ENCODE assay signal across 8 mouse cellular contexts in genomic region chr1:86154133-86154823, GRCm38 (mm10). TPM values are rescaled to one million over a fixed set of nuclear protein-coding genes. Genes with fewer than 3 reads are reported as not detected.
A peak's percentile ranks its signal among the peaks of the same experiment; 100 is the strongest.
DNase-seq lines count a peak whose midpoint lies in the region; ATAC-seq and TF ChIP-seq lines count a peak whose summit lies in the region.

TSS of gene Armc9 (plus strand) at chr1:86154780.

- TF ChIP-seq CTCF in E14TG2a.4 (conservative IDR thresholded peaks at IDR 0.05; ENCODE audit: low read length), result no peak
- no peak for TF ChIP-seq CTCF in liver, postnatal 0 days (IDR thresholded peaks at IDR 0.05; ENCODE audit: low read depth)

- peaks cover 25% of the 10 kb centered on the region for H3K36me3 ChIP-seq in E14TG2a.4 (ENCODE audit: insufficient read depth, low read length)
- no peaks in the 10 kb centered on the region for H3K36me3 ChIP-seq in forebrain, embryonic 13.5 days (ENCODE audit: poor library complexity, severe bottlenecking)
- no peaks in the 10 kb centered on the region for H3K36me3 ChIP-seq in liver, postnatal 0 days (replicated peaks; ENCODE audit: insufficient read depth, low read length)
- no peaks in the 10 kb centered on the region for H3K36me3 ChIP-seq in neural tube, embryonic 14.5 days (ENCODE audit: control insufficient read depth, insufficient read depth, low read length)

- ATAC-seq in forebrain, embryonic 13.5 days, result peak; percentile 100
- peak; percentile 100 for ATAC-seq in liver, postnatal 0 days
- peak; percentile 100 for ATAC-seq in neural tube, embryonic 14.5 days (ENCODE audit: low read depth)

- peak within 1 kb of the TSS; percentile 78 for H3K4me2 ChIP-seq in forebrain, embryonic 13.5 days
- H3K4me2 ChIP-seq in liver, postnatal 0 days (ENCODE audit: low read depth, low read length), result peak within 1 kb of the TSS; percentile 98
- peak within 1 kb of the TSS; percentile 60 for H3K4me2 ChIP-seq in neural tube, embryonic 14.5 days (ENCODE audit: low read depth, low read length)

- peak within 1 kb of the TSS; percentile 86 for H3K9ac ChIP-seq in forebrain, embryonic 13.5 days
- H3K9ac ChIP-seq in liver, postnatal 0 days (replicated peaks), result peak within 1 kb of the TSS; percentile 70
- H3K9ac ChIP-seq in neural tube, embryonic 14.5 days (replicated peaks; ENCODE audit: low read depth, low read length), result peak within 1 kb of the TSS; percentile 59

- intact Hi-C loops in heart, postnatal 10 days (cut with DNase I), result no loop called here

- no peak for TF ChIP-seq EP300 in liver, postnatal 0 days (IDR thresholded peaks at IDR 0.05; ENCODE audit: low read depth)

- WGBS in forebrain, embryonic 13.5 days, result 4% methylated on average over 40 of the region's 40 CpGs
- WGBS in large intestine, adult 2 months, result 2% methylated on average over 40 of the region's 40 CpGs
- 4% methylated on average over 40 of the region's 40 CpGs for WGBS in liver, postnatal 0 days (ENCODE audit: insufficient replicate concordance)
- WGBS in neural tube, embryonic 14.5 days, result 5% methylated on average over 40 of the region's 40 CpGs

- H3K27me3 ChIP-seq in E14TG2a.4 (ENCODE audit: insufficient read depth, low read length), result no peaks in the 10 kb centered on the region
- H3K27me3 ChIP-seq in forebrain, embryonic 13.5 days, result no peaks in the 10 kb centered on the region
- no peaks in the 10 kb centered on the region for H3K27me3 ChIP-seq in liver, postnatal 0 days (ENCODE audit: insufficient read depth, low read length)
- H3K27me3 ChIP-seq in neural tube, embryonic 14.5 days (ENCODE audit: control insufficient read depth, insufficient read depth, low read length), result no peaks in the 10 kb centered on the region

- peak; percentile 94 for DNase-seq in c-Kit-positive CD71-positive TER-119-positive erythroid progenitor cells, embryonic 14.5 days (ENCODE audit: low spot score)
- peak; percentile 96 to 97 for DNase-seq in heart, postnatal 10 days
- peak; percentile 87 for DNase-seq in large intestine, adult 2 months (ENCODE audit: low read depth, low spot score)
- peak; percentile 96 for DNase-seq in liver, postnatal 0 days
- DNase-seq in testis, postnatal 10 days (ENCODE audit: low spot score), result peak; percentile 95

- peak within 1 kb of the TSS; percentile 88 for H3K4me3 ChIP-seq in E14TG2a.4 (replicated peaks; ENCODE audit: low read length)
- H3K4me3 ChIP-seq in forebrain, embryonic 13.5 days, result peak within 1 kb of the TSS; percentile 75
- H3K4me3 ChIP-seq in liver, postnatal 0 days (ENCODE audit: low read depth, low read length), result peak within 1 kb of the TSS; percentile 85
- H3K4me3 ChIP-seq in neural tube, embryonic 14.5 days (ENCODE audit: low read depth, low read length), result peak within 1 kb of the TSS; percentile 60

- H3K27ac ChIP-seq in forebrain, embryonic 13.5 days, result peak within 1 kb of the TSS; percentile 63
- H3K27ac ChIP-seq in liver, postnatal 0 days (ENCODE audit: low read depth), result peak within 1 kb of the TSS; percentile 93
- peak within 1 kb of the TSS; percentile 67 for H3K27ac ChIP-seq in neural tube, embryonic 14.5 days (ENCODE audit: low read depth, low read length)

- peaks cover 8% of the 10 kb centered on the region for H3K9me3 ChIP-seq in E14TG2a.4 (ENCODE audit: low read length)
- H3K9me3 ChIP-seq in forebrain, embryonic 13.5 days (replicated peaks), result no peaks in the 10 kb centered on the region
- H3K9me3 ChIP-seq in liver, postnatal 0 days (ENCODE audit: low read length), result no peaks in the 10 kb centered on the region
- H3K9me3 ChIP-seq in neural tube, embryonic 14.5 days (ENCODE audit: control insufficient read depth, low read length), result no peaks in the 10 kb centered on the region

- H3K4me1 ChIP-seq in E14TG2a.4 (replicated peaks; ENCODE audit: low read depth, low read length), result peaks cover 18% of the 10 kb centered on the region
- H3K4me1 ChIP-seq in forebrain, embryonic 13.5 days, result peaks cover 15% of the 10 kb centered on the region
- peaks cover 8% of the 10 kb centered on the region for H3K4me1 ChIP-seq in liver, postnatal 0 days (ENCODE audit: insufficient read depth)
- peaks cover 10% of the 10 kb centered on the region for H3K4me1 ChIP-seq in neural tube, embryonic 14.5 days (ENCODE audit: control insufficient read depth, insufficient read depth, low read length)

RNA-seq across cellular contexts. Expression of gene Armc9, which starts in this region (rescaled TPM):
- polyA plus RNA-seq in forebrain, embryonic 13.5 days (2015; fragmentation: Nextera tagmentation; extraction: Ambion mirVana), result 30.2 and 33.6 TPM in 2 replicates
- 1 to 10 TPM; 5.2 to 5.7 TPM for total RNA-seq in heart, postnatal 10 days (2021)
- 1.8 and 1.9 TPM in 2 replicates for polyA plus RNA-seq in large intestine, adult 2 months (2012; rRNA removed)
- polyA plus RNA-seq in liver, postnatal 0 days (2015; fragmentation: Nextera tagmentation; extraction: Ambion mirVana), result 4.7 and 5.0 TPM in 2 replicates
- polyA plus RNA-seq in neural tube, embryonic 14.5 days (2014; fragmentation: Nextera tagmentation; extraction: Ambion mirVana), result 38.4 and 39.8 TPM in 2 replicates

Comparison
In these comparisons a context has a peak if more than half of its experiments do, and no peak if none do; other contexts are left out.
1. Peak in every context shown above with its lines: DNase-seq, ATAC-seq, H3K4me3 ChIP-seq and H3K27ac ChIP-seq.